Mouse (Mus musculus) layer of hippocampus, adult 9-11 months (tissue): ENCODE results near the gene Atp13a1.
A peak's percentile ranks its signal among the peaks of the same experiment; 100 is the strongest.

Experiments used
- DNase-seq: peaks from one replicate; pipeline ENCODE4 v3.0.0; 2022

Atp13a1 gene

GRCm38 (mm10) chr8:69790773-69791367 is at the start of gene Atp13a1, which contains the start of gene Zfp866:
TSS of gene Atp13a1 (plus strand) at chr8:69791163.
TSS of gene Zfp866 (minus strand) at chr8:69791178.
- peak; percentile 86 for DNase-seq

- no peak for DNase-seq
Observed at GRCm38 (mm10) chr8:69741231-69741630, 49.7 kb upstream of the Atp13a1 start.

DNA sequence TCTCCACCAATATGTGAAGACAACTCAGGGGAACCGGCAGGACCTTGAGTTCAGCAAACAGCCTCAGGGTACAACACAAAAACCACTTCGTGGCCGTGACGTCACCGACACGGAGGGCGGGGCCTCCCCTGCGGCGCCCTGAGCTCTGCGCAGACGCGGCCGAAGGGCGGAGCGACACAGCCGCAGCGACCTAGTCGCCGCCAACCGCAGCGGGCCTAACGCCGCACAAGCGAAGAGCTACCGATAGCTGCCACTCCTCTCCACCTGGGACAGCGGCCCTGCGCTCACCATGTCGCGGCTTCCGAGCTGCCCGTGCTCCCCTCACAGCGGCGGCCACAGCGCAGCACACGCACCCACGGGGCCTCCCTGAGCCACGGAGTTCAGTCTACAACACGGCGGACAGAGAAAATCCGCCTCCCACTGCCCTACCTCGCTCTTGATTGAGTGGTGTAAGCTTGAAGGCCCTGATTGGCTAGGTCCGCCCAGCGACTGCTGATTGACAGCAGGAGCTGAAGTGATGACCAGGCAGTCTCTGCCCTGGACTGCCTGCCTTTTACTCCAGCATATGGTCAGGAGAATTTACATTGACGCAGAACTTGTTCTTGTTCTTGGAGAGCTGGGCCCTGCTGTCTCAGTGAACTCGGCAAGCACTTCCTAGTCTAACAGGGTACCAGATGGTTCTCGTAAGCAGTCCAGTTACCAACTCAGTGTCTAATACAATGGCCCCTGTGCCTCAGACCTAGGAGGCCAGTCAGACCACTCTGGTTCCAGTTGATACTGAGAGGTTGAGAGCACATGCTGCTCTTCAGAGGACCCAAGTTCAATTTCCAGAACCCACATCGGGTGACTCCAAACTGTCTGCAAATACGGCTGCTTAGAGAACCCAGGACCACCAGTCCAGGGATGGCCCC is 41.2 kb upstream of the Atp13a1 start, which contains the start of gene Zfp963:
Zfp963 (minus strand) TSS at position 427 of the 911 bp plus-strand sequence.
- peak; percentile 96 for DNase-seq

DNA sequence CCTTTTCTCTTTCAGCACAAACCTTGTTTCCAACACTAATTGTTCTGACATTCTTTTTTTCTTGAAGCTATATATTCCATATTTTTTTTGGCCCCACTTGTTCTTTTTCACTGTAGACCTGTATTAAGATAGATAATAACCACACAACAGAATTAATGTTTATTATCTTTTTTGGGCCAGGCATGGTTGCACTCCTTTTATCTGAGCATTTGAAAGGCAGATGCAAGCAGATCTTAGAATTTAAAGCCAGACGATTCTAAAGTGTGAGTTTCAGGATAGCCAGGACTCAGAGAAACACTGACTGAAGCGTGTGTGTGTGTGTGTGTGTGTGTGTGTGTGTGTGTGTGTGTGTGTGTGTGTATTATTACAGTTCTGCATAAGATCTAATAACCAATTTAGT is 38.5 kb upstream of the Atp13a1 start:
- no peak for DNase-seq

GRCm38 (mm10) chr8:69758316-69758715 is 32.6 kb upstream of the Atp13a1 start:
- DNase-seq = no peak

GRCm38 (mm10) chr8:69761814-69762445 is 29.0 kb upstream of the Atp13a1 start:
- no peak for DNase-seq

- DNase-seq = no peak
Observed at GRCm38 (mm10) chr8:69771221-69771620, 19.7 kb upstream of the Atp13a1 start.

- no peak for DNase-seq
Observed at GRCm38 (mm10) chr8:69772106-69772505, 18.9 kb upstream of the Atp13a1 start.

DNA sequence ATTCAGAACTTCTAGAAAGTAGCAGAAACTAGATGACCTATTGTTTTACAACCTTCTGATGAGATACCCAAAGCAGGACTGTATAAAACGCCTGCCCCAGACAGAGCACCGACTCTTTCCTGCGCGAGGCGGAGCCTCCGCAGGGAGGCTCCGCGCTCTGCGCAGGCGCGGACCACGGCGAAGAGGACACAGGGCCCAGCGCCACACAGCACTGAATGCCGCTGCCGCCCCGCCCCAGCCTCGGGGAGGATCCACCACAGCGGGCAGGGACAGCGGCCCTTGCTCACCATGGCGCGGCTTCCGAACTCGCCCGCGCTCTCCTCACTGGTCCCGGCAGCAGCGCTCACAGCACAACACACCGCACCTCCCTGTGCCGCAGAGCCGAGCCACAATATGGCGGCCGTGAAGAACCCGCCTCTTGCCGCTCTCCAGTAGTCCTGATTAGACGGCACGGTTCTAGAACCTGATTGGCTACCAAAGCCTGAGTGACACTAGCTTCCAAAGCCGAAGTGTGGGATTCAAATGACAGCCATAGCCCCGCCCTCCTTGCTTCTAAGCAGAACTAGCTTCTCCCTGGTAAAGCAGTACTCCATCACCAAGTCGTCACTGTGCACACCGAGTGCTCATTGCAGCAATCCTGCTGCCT is 16.3 kb upstream of the Atp13a1 start, which contains the start of gene Gm20422:
Gm20422 (minus strand) TSS at position 384 of the 646 bp plus-strand sequence.
- peak; percentile 96 for DNase-seq

GRCm38 (mm10) chr8:69775149-69775534 is 15.8 kb upstream of the Atp13a1 start:
- no peak for DNase-seq

DNA sequence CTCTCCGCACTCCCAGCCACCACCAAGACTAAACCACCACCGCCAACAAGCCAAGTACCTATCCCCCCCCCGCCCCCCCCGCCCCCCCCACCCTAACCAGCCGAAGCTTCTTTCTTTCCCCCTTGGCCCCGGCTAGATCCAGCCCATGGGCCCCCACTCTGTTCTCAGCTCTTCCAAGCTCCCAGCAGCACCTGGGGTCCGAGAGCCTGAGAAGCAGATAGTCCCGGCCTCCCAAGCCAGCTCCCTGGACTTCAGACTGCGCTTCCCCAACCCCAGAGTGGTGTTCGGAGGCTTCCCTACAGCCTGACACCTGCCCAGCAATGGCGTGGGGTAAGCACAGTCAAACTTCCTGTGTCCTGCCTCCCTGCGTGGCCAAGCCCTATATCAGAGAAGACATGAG is 13.9 kb upstream of the Atp13a1 start:
- DNase-seq = no peak

DNA sequence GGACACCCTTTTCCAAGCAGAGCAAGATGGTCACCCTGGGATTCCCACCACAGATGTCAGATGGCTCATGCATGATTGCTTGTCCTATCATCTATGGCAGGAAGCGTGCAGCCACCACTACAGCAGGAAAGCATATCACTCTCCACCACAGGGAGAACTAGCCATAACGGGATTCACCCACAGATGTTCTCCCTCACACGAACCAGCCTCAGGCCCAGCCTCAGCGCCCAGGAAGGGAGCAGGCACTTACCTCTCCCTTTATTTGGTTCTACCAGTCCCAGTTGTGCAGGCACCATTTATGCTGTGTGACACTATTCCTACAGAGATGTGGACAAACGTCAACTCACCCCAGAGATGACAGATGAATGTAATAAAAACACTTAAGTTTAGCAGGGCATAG is 1.9 kb upstream of the Atp13a1 start:
- peak; percentile 1 for DNase-seq

DNA sequence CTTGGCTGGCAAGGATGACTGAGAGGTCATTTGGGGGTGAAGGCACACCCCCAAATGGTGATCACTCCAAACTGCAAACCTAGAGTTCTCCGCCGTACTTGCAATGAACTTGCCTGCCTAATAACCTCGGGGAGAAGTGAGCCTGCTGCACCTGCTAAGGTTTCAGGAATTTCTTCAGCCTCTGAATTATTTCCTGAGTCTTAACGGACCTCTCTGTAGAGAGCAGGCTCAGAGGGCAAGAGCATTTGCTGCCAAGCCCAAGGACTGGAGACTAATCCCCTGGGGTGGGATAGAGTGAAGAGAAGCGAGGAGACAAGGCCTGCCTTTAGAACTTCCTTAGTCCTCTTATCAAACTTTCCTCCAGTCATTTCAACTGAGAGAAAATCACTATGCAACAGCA is 1.2 kb upstream of the Atp13a1 start:
- DNase-seq = peak; percentile 0

GRCm38 (mm10) chr8:69790364-69790763 is 599 bp upstream of the Atp13a1 start:
- DNase-seq = peak; percentile 0

- DNase-seq = peak; percentile 31
Observed at GRCm38 (mm10) chr8:69791415-69792068, 579 bp downstream of the Atp13a1 start.

- peak; percentile 1 for DNase-seq
Observed at GRCm38 (mm10) chr8:69793666-69794065, 2.7 kb downstream of the Atp13a1 start.

GRCm38 (mm10) chr8:69794096-69794495 is 3.1 kb downstream of the Atp13a1 start:
- peak; percentile 1 for DNase-seq

DNA sequence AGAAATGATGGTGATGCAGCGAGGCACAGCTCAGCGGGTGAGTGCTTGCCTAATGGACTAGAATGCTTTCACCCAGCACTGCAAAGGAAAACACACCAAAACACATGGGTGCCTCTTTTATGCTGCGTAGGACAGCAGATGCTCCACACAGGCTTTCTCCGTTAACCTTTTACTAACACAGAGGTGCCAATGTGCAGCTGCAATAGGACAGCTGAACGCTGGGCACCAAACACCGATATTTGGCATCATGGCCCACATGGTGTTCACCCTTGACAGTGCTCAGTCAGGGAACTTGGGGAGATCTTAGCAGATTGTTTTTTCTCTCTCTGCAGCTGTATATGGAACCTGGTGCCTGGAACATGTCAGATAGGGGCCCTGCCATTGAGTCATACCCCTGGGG is 3.9 kb downstream of the Atp13a1 start:
- DNase-seq = peak; percentile 0

GRCm38 (mm10) chr8:69796721-69797345 is 5.9 kb downstream of the Atp13a1 start:
- DNase-seq = peak; percentile 0

DNA sequence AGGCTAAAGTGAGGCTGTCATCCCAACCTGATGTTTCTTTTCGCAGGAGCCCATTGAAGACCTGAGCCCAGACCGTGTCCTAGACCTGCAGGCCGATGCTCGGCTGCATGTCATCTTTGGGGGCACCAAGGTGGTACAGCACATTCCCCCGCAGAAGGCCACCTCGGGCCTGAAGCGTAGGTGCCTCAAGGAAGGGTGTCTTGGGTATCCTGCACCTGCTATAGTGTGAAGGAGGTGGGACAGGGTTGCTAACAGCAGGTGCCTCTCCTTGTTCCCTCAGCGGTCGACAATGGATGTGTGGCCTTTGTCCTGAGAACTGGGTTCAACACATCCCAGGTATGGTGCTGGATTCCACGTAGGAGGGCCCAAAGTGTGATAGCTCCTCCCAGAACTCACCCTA is 6.7 kb downstream of the Atp13a1 start:
- DNase-seq = peak; percentile 1

GRCm38 (mm10) chr8:69799261-69799660 is 8.3 kb downstream of the Atp13a1 start:
- DNase-seq = peak; percentile 4

GRCm38 (mm10) chr8:69799946-69800345 is 9.0 kb downstream of the Atp13a1 start:
- DNase-seq = peak; percentile 0
